Mouse (Mus musculus) gastrocnemius, postnatal 10 days (tissue): ENCODE data around the gene Slc26a3. TPM values are rescaled to one million over a fixed set of nuclear protein-coding genes. Genes with fewer than 3 reads are reported as not detected.
A peak's percentile ranks its signal among the peaks of the same experiment; 100 is the strongest.
"Not testable (repeated sequence)": the region's sequence is repeated elsewhere in the genome, so short reads cannot be mapped to it uniquely, and the experiment has no call there.

ENCODE experiments used
- DNase-seq: peaks from one replicate; pipeline ENCODE4 v3.0.0; 2021; ENCODE audit warnings: mixed read lengths
- total RNA-seq, 2 experiments: library from RNA; stranded (reverse); gene quantifications; 2 replicates each; pipeline ENCODE4 v1.2.3; 2021

Gene Slc26a3
- total RNA-seq, 2 experiments from 2014 or later: not detected

GRCm38 (mm10) chr12:31421901-31422574 lies 31.4 kb downstream of the Slc26a3 start:
- no peak for DNase-seq

- DNase-seq: no peak
Observed at GRCm38 (mm10) chr12:31437791-31438190, 47.1 kb downstream of the Slc26a3 start.

- no peak for DNase-seq
Observed at GRCm38 (mm10) chr12:31439612-31440011, 48.9 kb downstream of the Slc26a3 start.

- no peak for DNase-seq
Observed at GRCm38 (mm10) chr12:31444131-31444546, 53.5 kb downstream of the Slc26a3 start.

- DNase-seq: no peak
Observed at GRCm38 (mm10) chr12:31444827-31445226, 54.2 kb downstream of the Slc26a3 start.

GRCm38 (mm10) chr12:31449341-31449740 lies 58.7 kb downstream of the Slc26a3 start:
- no peak for DNase-seq

GRCm38 (mm10) chr12:31456271-31456670 lies 65.6 kb downstream of the Slc26a3 start:
- DNase-seq: no peak

- no peak for DNase-seq
Observed at GRCm38 (mm10) chr12:31458474-31458873, 67.8 kb downstream of the Slc26a3 start.

GRCm38 (mm10) chr12:31460270-31460669 lies 69.6 kb downstream of the Slc26a3 start:
- not testable (repeated sequence) for DNase-seq

GRCm38 (mm10) chr12:31461371-31461770 lies 70.7 kb downstream of the Slc26a3 start:
- DNase-seq: no peak

GRCm38 (mm10) chr12:31462615-31463014 lies 71.9 kb downstream of the Slc26a3 start:
- no peak for DNase-seq

GRCm38 (mm10) chr12:31478182-31478581 lies 87.5 kb downstream of the Slc26a3 start:
- not testable (repeated sequence) for DNase-seq

- peak; percentile 28 for DNase-seq
Observed at GRCm38 (mm10) chr12:31486431-31486830, 95.8 kb downstream of the Slc26a3 start.

- DNase-seq: no peak
Observed at GRCm38 (mm10) chr12:31498936-31499313, 108.3 kb downstream of the Slc26a3 start.

GRCm38 (mm10) chr12:31499314-31500131 lies 108.9 kb downstream of the Slc26a3 start, which contains the start of gene Cbll1:
TSS of gene Cbll1 (minus strand) at chr12:31499616.
- peak; percentile 95 for DNase-seq

- DNase-seq: no peak
Observed at GRCm38 (mm10) chr12:31500196-31500595, 109.5 kb downstream of the Slc26a3 start.

- DNase-seq: no peak
Observed at GRCm38 (mm10) chr12:31501266-31501665, 110.6 kb downstream of the Slc26a3 start.

- DNase-seq: no peak
Observed at GRCm38 (mm10) chr12:31503211-31503610, 112.5 kb downstream of the Slc26a3 start.

GRCm38 (mm10) chr12:31507718-31508364 lies 117.2 kb downstream of the Slc26a3 start:
- no peak for DNase-seq

GRCm38 (mm10) chr12:31508496-31508895 lies 117.8 kb downstream of the Slc26a3 start:
- no peak for DNase-seq

GRCm38 (mm10) chr12:31511218-31511617 lies 120.5 kb downstream of the Slc26a3 start:
- DNase-seq: no peak

- DNase-seq: no peak
Observed at GRCm38 (mm10) chr12:31512634-31513411, 122.2 kb downstream of the Slc26a3 start.
